Mouse (Mus musculus) forebrain, embryonic 12.5 days (tissue): ENCODE results near the gene Lig3. TPM values are rescaled to one million over a fixed set of nuclear protein-coding genes. Genes with fewer than 3 reads are reported as not detected.
"Not testable (repeated sequence)": the region's sequence is repeated elsewhere in the genome, so short reads cannot be mapped to it uniquely, and the experiment has no call there.

Experiments
- ATAC-seq: fragments of 200-750 bp; cut with Nextera tagmentation; 2 replicates; pipeline ENCODE4 v1.8.0; 2017; ENCODE audit warnings: moderate TSS enrichment; ENCODE audit not compliant: low FRiP score
- H3K27ac ChIP-seq: fragments of 300-500 bp; sonication (generic); 2 replicates; pipeline ENCODE4 v1.5.1; 2016; ENCODE audit warnings: mild to moderate bottlenecking
- H3K27me3 ChIP-seq: fragments of 300-500 bp; sonication (generic); 2 replicates; pipeline ENCODE4 v1.6.1; 2016; ENCODE audit warnings: mild to moderate bottlenecking
- H3K36me3 ChIP-seq: fragments of 300-500 bp; sonication (generic); replicated peaks from 2 replicates; pipeline ENCODE4 v1.6.1; 2016; ENCODE audit warnings: mild to moderate bottlenecking
- H3K4me1 ChIP-seq: fragments of 300-500 bp; sonication (generic); 2 replicates; pipeline ENCODE4 v1.6.1; 2016
- H3K4me2 ChIP-seq: fragments of 300-500 bp; sonication (generic); 2 replicates; pipeline ENCODE4 v1.6.1; 2016; ENCODE audit warnings: mild to moderate bottlenecking, moderate library complexity
- H3K4me3 ChIP-seq: fragments of 300-500 bp; sonication (generic); replicated peaks from 2 replicates; pipeline ENCODE4 v1.5.1; 2016; ENCODE audit warnings: mild to moderate bottlenecking
- H3K9ac ChIP-seq: fragments of 300-500 bp; sonication (generic); 2 replicates; pipeline ENCODE4 v1.6.1; 2016; ENCODE audit warnings: mild to moderate bottlenecking
- H3K9me3 ChIP-seq: fragments of 300-500 bp; sonication (generic); 2 replicates; pipeline ENCODE4 v1.6.1; 2016
- WGBS: fragments of 180-500 bp; shearing (Covaris S2); methylation state at CpG from one replicate; pipeline ENCODE4 v1.1.7; 2016; 5-methylcytosine and 5-hydroxymethylcytosine counted together
- polyA plus RNA-seq: library from polyadenylated mRNA; unstranded; fragments of >200 nt; fragmentation: Nextera tagmentation; extraction: Ambion mirVana; gene quantifications from 2 replicates; pipeline ENCODE4 v1.2.1, GENCODE M21; 2016

The Lig3 gene
- polyA plus RNA-seq, 1 experiment from 2014 or later, result 53.6 TPM

- Histone ChIP-seq H3K36me3 (peaks cover 20% of the 10 kb centered on the region), H3K4me1 (peaks cover 21% of the 10 kb centered on the region), H3K4me3 (peak overlapping the region; percentile 97), H3K27ac (no peak overlapping the region), H3K9ac (peak overlapping the region; percentile 97), H3K27me3 (no peaks in the 10 kb centered on the region), H3K4me2 (peak overlapping the region; percentile 71), H3K9me3 (no peaks in the 10 kb centered on the region)
- ATAC-seq, result no peak
- 62% methylated on average over 5 of the region's 5 CpGs for WGBS
These were observed 774 bp upstream of the Lig3 start for GRCm38 (mm10) chr11:82780134-82780533.

GRCm38 (mm10) chr11:82782197-82782596 lies 1.3 kb downstream of the Lig3 start:
- peak overlapping the region; percentile 97 for H3K4me3 ChIP-seq
- WGBS, result 47% methylated on average over 6 of the region's 6 CpGs
- H3K27me3 ChIP-seq, result no peaks in the 10 kb centered on the region
- peak overlapping the region; percentile 71 for H3K4me2 ChIP-seq
- no peak overlapping the region for H3K27ac ChIP-seq
- no peaks in the 10 kb centered on the region for H3K9me3 ChIP-seq
- ATAC-seq, result no peak
- peaks cover 41% of the 10 kb centered on the region for H3K36me3 ChIP-seq
- H3K9ac ChIP-seq, result peak overlapping the region; percentile 97
- peaks cover 21% of the 10 kb centered on the region for H3K4me1 ChIP-seq

- Histone ChIP-seq H3K4me3 (no peak overlapping the region), H3K36me3 (peaks cover 53% of the 10 kb centered on the region), H3K9ac (no peak overlapping the region), H3K27me3 (no peaks in the 10 kb centered on the region), H3K4me2 (no peak overlapping the region), H3K27ac (no peak overlapping the region), H3K4me1 (peaks cover 21% of the 10 kb centered on the region), H3K9me3 (no peaks in the 10 kb centered on the region)
- WGBS, result 93% methylated on average over 11 of the region's 11 CpGs
- ATAC-seq, result no peak
These were observed 2.5 kb downstream of the Lig3 start for GRCm38 (mm10) chr11:82783453-82783852.

- WGBS, result 83% methylated on average over 3 of the region's 3 CpGs
- Histone ChIP-seq H3K4me1 (no peaks in the 10 kb centered on the region), H3K27me3 (no peaks in the 10 kb centered on the region), H3K4me2 (no peak overlapping the region), H3K9ac (no peak overlapping the region), H3K9me3 (no peaks in the 10 kb centered on the region), H3K4me3 (no peak overlapping the region), H3K36me3 (peaks cover 44% of the 10 kb centered on the region), H3K27ac (no peak overlapping the region)
- no peak for ATAC-seq
These were observed 25.7 kb downstream of the Lig3 start for GRCm38 (mm10) chr11:82806656-82807055.

- 86% methylated on average over 3 of the region's 3 CpGs for WGBS
These were observed 26.5 kb downstream of the Lig3 start for GRCm38 (mm10) chr11:82807370-82807769.

GRCm38 (mm10) chr11:82808485-82808884 lies 27.6 kb downstream of the Lig3 start:
- H3K9ac ChIP-seq, result no peak overlapping the region
- no peaks in the 10 kb centered on the region for H3K4me1 ChIP-seq
- H3K27me3 ChIP-seq, result no peaks in the 10 kb centered on the region
- no peak for ATAC-seq
- no peak overlapping the region for H3K27ac ChIP-seq
- no peak overlapping the region for H3K4me3 ChIP-seq
- peaks cover 28% of the 10 kb centered on the region for H3K36me3 ChIP-seq
- no peaks in the 10 kb centered on the region for H3K9me3 ChIP-seq
- no peak overlapping the region for H3K4me2 ChIP-seq
- WGBS, result 87% methylated on average over 5 of the region's 5 CpGs

More at GRCm38 (mm10) chr11:82807370-82807769, 26.5 kb downstream of the Lig3 start:
- no peak overlapping the region for H3K4me2 ChIP-seq
- H3K27ac ChIP-seq, result no peak overlapping the region
- ATAC-seq, result no peak
- H3K9ac ChIP-seq, result no peak overlapping the region
- no peaks in the 10 kb centered on the region for H3K4me1 ChIP-seq
- H3K4me3 ChIP-seq, result no peak overlapping the region
- peaks cover 39% of the 10 kb centered on the region for H3K36me3 ChIP-seq
- no peaks in the 10 kb centered on the region for H3K27me3 ChIP-seq
- H3K9me3 ChIP-seq, result no peaks in the 10 kb centered on the region

- Histone ChIP-seq H3K4me3 (no peak overlapping the region), H3K9me3 (no peaks in the 10 kb centered on the region), H3K36me3 (no peaks in the 10 kb centered on the region), H3K4me2 (no peak overlapping the region), H3K27ac (no peak overlapping the region), H3K27me3 (no peaks in the 10 kb centered on the region), H3K4me1 (peaks cover 11% of the 10 kb centered on the region), H3K9ac (no peak overlapping the region)
- 49% methylated on average over 4 of the region's 4 CpGs for WGBS
- no peak for ATAC-seq
These were observed 38.4 kb downstream of the Lig3 start for GRCm38 (mm10) chr11:82819350-82819749.

- H3K9ac ChIP-seq, result no peak overlapping the region
- H3K9me3 ChIP-seq, result no peaks in the 10 kb centered on the region
- H3K27ac ChIP-seq, result no peak overlapping the region
- no peak overlapping the region for H3K4me3 ChIP-seq
- H3K36me3 ChIP-seq, result no peaks in the 10 kb centered on the region
- ATAC-seq, result no peak
- peaks cover 11% of the 10 kb centered on the region for H3K4me1 ChIP-seq
- H3K27me3 ChIP-seq, result no peaks in the 10 kb centered on the region
- no peak overlapping the region for H3K4me2 ChIP-seq
- WGBS, result 85% methylated on average over 13 of the region's 13 CpGs
These were observed 40.0 kb downstream of the Lig3 start for GRCm38 (mm10) chr11:82820788-82821456.

- H3K27me3 ChIP-seq, result no peaks in the 10 kb centered on the region
- no peak overlapping the region for H3K4me2 ChIP-seq
- H3K9ac ChIP-seq, result no peak overlapping the region
- peaks cover 21% of the 10 kb centered on the region for H3K4me1 ChIP-seq
- no peak overlapping the region for H3K27ac ChIP-seq
- H3K9me3 ChIP-seq, result no peaks in the 10 kb centered on the region
- no peaks in the 10 kb centered on the region for H3K36me3 ChIP-seq
- ATAC-seq, result no peak
- no peak overlapping the region for H3K4me3 ChIP-seq
These were observed 45.9 kb downstream of the Lig3 start for GRCm38 (mm10) chr11:82826818-82827217.

GRCm38 (mm10) chr11:82831008-82831893 lies 50.3 kb downstream of the Lig3 start:
- no peak overlapping the region for H3K9ac ChIP-seq
- no peaks in the 10 kb centered on the region for H3K27me3 ChIP-seq
- ATAC-seq, result peak; percentile 41; the same call in 1 of the 2 replicates
- H3K27ac ChIP-seq, result peak overlapping the region; percentile 59
- peaks cover 20% of the 10 kb centered on the region for H3K4me1 ChIP-seq
- no peaks in the 10 kb centered on the region for H3K36me3 ChIP-seq
- H3K4me2 ChIP-seq, result peak overlapping the region; percentile 41
- 16% methylated on average over 10 of the region's 10 CpGs for WGBS
- no peaks in the 10 kb centered on the region for H3K9me3 ChIP-seq
- no peak overlapping the region for H3K4me3 ChIP-seq

GRCm38 (mm10) chr11:82832402-82832801 lies 51.5 kb downstream of the Lig3 start:
- H3K36me3 ChIP-seq, H3K27me3 ChIP-seq, H3K9ac ChIP-seq, H3K27ac ChIP-seq, ATAC-seq, H3K4me2 ChIP-seq, H3K4me3 ChIP-seq, H3K9me3 ChIP-seq: not testable (repeated sequence)
- H3K4me1 ChIP-seq, result peaks cover 25% of the 10 kb centered on the region
- WGBS, result 85% methylated on average over 10 of the region's 10 CpGs

- Histone ChIP-seq H3K9ac (no peak overlapping the region), H3K4me2 (no peak overlapping the region), H3K4me1 (peaks cover 40% of the 10 kb centered on the region), H3K9me3 (no peaks in the 10 kb centered on the region), H3K27me3 (no peaks in the 10 kb centered on the region), H3K4me3 (no peak overlapping the region), H3K36me3 (no peaks in the 10 kb centered on the region), H3K27ac (no peak overlapping the region)
- 93% methylated on average over 8 of the region's 8 CpGs for WGBS
- ATAC-seq, result no peak
These were observed 53.0 kb downstream of the Lig3 start for GRCm38 (mm10) chr11:82833929-82834328.
